Mouse (Mus musculus) forebrain, embryonic 11.5 days (tissue): ENCODE results near the gene Gramd2. TPM values are rescaled to one million over a fixed set of nuclear protein-coding genes. Genes with fewer than 3 reads are reported as not detected.

ENCODE experiments used
- ATAC-seq: fragments of 200-750 bp; cut with Nextera tagmentation; replicated peaks from 2 replicates; pipeline ENCODE4 v1.8.0; 2017; ENCODE audit warnings: moderate TSS enrichment; ENCODE audit not compliant: low FRiP score
- DNase-seq: peaks from one replicate; pipeline ENCODE4 v3.0.0-alpha.2; 2017; ENCODE audit warnings: low spot score
- H3K27ac ChIP-seq: fragments of 300-500 bp; sonication (generic); 2 replicates; pipeline ENCODE4 v1.5.1; 2014; ENCODE audit warnings: low read depth, low read length
- H3K27me3 ChIP-seq: fragments of 300-500 bp; sonication (generic); 2 replicates; pipeline ENCODE4 v1.6.1; 2014; ENCODE audit warnings: mild to moderate bottlenecking, low read length, mixed read lengths; ENCODE audit not compliant: control insufficient read depth, insufficient read depth
- H3K36me3 ChIP-seq: fragments of 300-500 bp; sonication (generic); 2 replicates; pipeline ENCODE4 v1.6.1; 2014; ENCODE audit warnings: mild to moderate bottlenecking, low read length, moderate library complexity, mixed read lengths; ENCODE audit not compliant: control insufficient read depth, insufficient read depth
- H3K4me1 ChIP-seq: fragments of 300-500 bp; sonication (generic); replicated peaks from 2 replicates; pipeline ENCODE4 v1.6.1; 2014; ENCODE audit warnings: low read length, mixed read lengths; ENCODE audit not compliant: control insufficient read depth, insufficient read depth
- H3K4me2 ChIP-seq: fragments of 300-500 bp; sonication (generic); 2 replicates; pipeline ENCODE4 v1.6.1; 2014; ENCODE audit warnings: low read depth, mild to moderate bottlenecking, low read length, moderate library complexity, mixed read lengths; ENCODE audit not compliant: severe bottlenecking
- H3K4me3 ChIP-seq: fragments of 300-500 bp; sonication (generic); 2 replicates; pipeline ENCODE4 v1.5.1; 2014; ENCODE audit warnings: low read depth, low read length
- H3K9ac ChIP-seq: fragments of 300-500 bp; sonication (generic); 2 replicates; pipeline ENCODE4 v1.6.1; 2014; ENCODE audit warnings: low read length
- H3K9me3 ChIP-seq: fragments of 300-500 bp; sonication (generic); 2 replicates; pipeline ENCODE4 v1.6.1; 2016; ENCODE audit warnings: low read length, mixed read lengths; ENCODE audit not compliant: control insufficient read depth
- WGBS: fragments of 180-500 bp; shearing (Covaris S2); extraction: QIAGEN DNeasy Blood & Tissue Kit; methylation state at CpG from one replicate; pipeline ENCODE4 v1.1.7; 2014; 5-methylcytosine and 5-hydroxymethylcytosine counted together
- polyA plus RNA-seq: library from polyadenylated mRNA; unstranded; fragments of >200 nt; fragmentation: Nextera tagmentation; extraction: Ambion mirVana; gene quantifications from 2 replicates; pipeline ENCODE4 v1.2.1, GENCODE M21; 2014

Gene Gramd2
- polyA plus RNA-seq, 1 experiment from 2014 or later, result 0.48 TPM

DNA sequence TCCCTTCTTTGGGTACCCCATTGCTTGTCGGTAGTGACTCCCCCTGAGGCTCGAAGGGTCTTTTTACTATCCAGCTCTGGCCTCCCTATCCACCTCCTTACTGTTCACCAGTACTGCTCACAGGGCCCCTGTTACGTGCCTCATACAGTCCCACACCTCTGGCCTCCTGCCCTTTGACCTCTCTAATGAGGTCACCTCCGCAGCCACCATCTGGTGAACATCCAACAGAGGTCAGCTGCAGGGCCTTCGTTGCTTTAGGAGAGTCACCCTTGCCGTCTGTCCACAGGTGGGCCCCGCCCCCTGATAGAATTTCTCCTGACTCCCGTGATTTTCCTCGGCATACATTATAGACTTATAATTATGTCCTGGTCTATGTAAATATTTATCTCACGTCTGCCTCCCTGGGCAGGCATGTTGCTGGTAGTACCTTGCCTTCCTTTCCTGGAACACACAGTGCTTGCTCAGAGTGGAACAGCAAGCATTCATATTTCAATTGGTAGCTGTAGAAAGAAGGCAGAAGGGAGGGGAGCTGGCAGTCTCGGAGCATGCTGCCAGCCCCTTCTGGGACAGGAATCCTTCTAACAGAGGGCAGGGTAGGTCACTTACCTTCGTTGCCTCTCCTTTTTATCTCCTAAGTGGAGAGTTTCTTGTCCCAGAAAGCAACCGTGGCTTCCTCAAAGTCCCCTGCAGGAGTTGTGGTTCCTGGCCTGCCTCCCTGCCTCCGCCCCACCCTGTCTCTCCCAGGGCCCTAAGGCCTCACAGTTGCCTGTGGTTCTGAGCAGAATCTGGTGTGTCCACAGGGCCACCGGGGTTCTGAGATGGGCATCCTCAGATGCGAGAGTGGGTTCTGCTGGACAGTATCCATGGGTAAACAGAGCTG, 14.9 kb downstream of the Gramd2 start:
- DNase-seq, result no peak

DNA sequence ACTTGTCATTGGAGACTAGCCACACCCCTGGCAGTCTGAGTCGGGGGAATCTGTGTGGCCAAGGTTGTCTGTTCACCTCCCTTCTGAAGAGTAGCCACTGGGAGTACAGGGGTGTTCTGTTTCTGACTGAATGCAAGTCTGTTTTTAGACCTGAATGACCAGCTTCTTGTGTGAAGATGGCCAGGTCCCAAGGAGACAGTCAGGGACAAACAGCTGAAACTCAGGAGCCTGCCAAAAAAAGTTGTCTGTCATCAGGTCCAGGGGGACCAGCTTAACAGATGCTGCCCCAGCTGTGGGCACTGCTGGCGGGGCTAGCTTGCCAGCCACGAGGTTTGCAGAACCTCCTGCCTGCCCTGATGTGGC, 15.5 kb downstream of the Gramd2 start:
- DNase-seq (no peak), ATAC-seq (no peak)
- Histone ChIP-seq H3K9me3 (no peaks in the 10 kb centered on the region), H3K36me3 (no peaks in the 10 kb centered on the region), H3K4me3 (no peak overlapping the region), H3K4me2 (no peak overlapping the region), H3K27ac (no peak overlapping the region), H3K27me3 (no peaks in the 10 kb centered on the region), H3K9ac (no peak overlapping the region), H3K4me1 (no peaks in the 10 kb centered on the region; the same call in 1 of the 2 replicates)
- WGBS, result 52% methylated on average over 3 of the region's 3 CpGs

More for the DNA sequence above, 14.9 kb downstream of the Gramd2 start:
- WGBS, result 64% methylated on average over 16 of the region's 16 CpGs
- Histone ChIP-seq H3K9ac (no peak overlapping the region), H3K27me3 (no peaks in the 10 kb centered on the region), H3K4me1 (no peaks in the 10 kb centered on the region; the same call in 1 of the 2 replicates), H3K4me2 (no peak overlapping the region), H3K36me3 (no peaks in the 10 kb centered on the region), H3K9me3 (no peaks in the 10 kb centered on the region), H3K27ac (no peak overlapping the region), H3K4me3 (no peak overlapping the region)
- no peak for ATAC-seq

DNA sequence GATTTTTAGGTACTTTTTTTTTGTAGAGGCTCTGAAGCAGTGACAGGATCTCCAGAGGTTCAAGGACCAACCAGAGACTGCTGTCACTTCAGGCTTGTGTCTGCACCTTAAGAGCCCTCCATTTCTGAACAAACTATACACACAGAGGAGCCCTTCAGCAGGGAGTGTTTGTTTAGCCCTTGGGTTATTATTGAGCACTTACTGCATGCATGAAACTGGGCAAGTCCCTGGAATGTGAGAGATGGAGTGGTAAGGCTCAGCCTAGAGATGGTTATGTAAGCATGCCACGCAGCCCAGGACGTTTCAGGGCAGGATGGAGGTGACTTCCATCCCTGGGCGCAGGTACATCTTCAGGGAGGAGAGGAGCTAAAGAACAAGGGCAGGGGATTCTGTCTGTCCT, 16.4 kb downstream of the Gramd2 start:
- H3K27ac ChIP-seq, result no peak overlapping the region
- DNase-seq (no peak), ATAC-seq (no peak)
- H3K36me3 ChIP-seq, result no peaks in the 10 kb centered on the region
- no peaks in the 10 kb centered on the region; the same call in 1 of the 2 replicates for H3K4me1 ChIP-seq
- H3K4me3 ChIP-seq, result no peak overlapping the region
- H3K4me2 ChIP-seq, result no peak overlapping the region
- H3K9ac ChIP-seq, result no peak overlapping the region
- H3K9me3 ChIP-seq, result no peaks in the 10 kb centered on the region
- H3K27me3 ChIP-seq, result no peaks in the 10 kb centered on the region
- WGBS, result 79% methylated on average over 3 of the region's 3 CpGs

DNA sequence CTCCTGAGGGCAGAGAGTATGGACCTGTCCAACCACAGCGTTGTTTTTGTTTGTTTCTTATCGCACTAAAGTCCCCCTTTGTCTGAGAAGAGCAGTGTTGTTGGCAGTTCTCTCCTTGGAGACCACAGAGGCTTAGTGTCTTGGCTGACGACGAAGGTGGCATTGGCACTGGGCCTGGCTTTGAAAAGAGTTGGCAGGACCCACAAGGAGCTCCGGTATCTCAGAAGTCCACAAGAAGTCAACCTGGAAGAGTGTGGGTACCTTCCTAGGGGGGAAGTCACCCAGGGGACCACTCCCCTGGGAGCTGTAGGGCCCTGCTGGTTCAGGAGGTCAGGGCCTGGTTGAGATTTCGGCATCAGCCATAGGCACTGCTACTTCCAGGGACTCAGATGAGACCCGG, 21.1 kb downstream of the Gramd2 start:
- H3K4me1 ChIP-seq, result no peaks in the 10 kb centered on the region
- H3K9me3 ChIP-seq, result no peaks in the 10 kb centered on the region
- no peak overlapping the region for H3K4me2 ChIP-seq
- no peak overlapping the region for H3K27ac ChIP-seq
- no peaks in the 10 kb centered on the region for H3K36me3 ChIP-seq
- no peaks in the 10 kb centered on the region for H3K27me3 ChIP-seq
- DNase-seq, result no peak
- WGBS, result 91% methylated on average over 7 of the region's 7 CpGs
- no peak for ATAC-seq
- no peak overlapping the region for H3K4me3 ChIP-seq
- H3K9ac ChIP-seq, result no peak overlapping the region

- ATAC-seq (no peak), DNase-seq (no peak)
- no peak overlapping the region for H3K4me3 ChIP-seq
- H3K9ac ChIP-seq, result no peak overlapping the region
- no peaks in the 10 kb centered on the region for H3K27me3 ChIP-seq
- no peaks in the 10 kb centered on the region for H3K9me3 ChIP-seq
- no peak overlapping the region for H3K4me2 ChIP-seq
- no peak overlapping the region for H3K27ac ChIP-seq
- H3K36me3 ChIP-seq, result no peaks in the 10 kb centered on the region
- no peaks in the 10 kb centered on the region for H3K4me1 ChIP-seq
- WGBS, result 72% methylated on average over 6 of the region's 6 CpGs
These were observed 23.2 kb downstream of the Gramd2 start for GRCm38 (mm10) chr9:59703099-59703498.

GRCm38 (mm10) chr9:59706850-59707825, 27.2 kb downstream of the Gramd2 start:
- H3K36me3 ChIP-seq, result no peaks in the 10 kb centered on the region
- DNase-seq, result no peak
- H3K9ac ChIP-seq, result no peak overlapping the region
- H3K4me2 ChIP-seq, result no peak overlapping the region
- no peaks in the 10 kb centered on the region for H3K27me3 ChIP-seq
- ATAC-seq, result no peak
- no peaks in the 10 kb centered on the region for H3K9me3 ChIP-seq
- H3K27ac ChIP-seq, result no peak overlapping the region
- H3K4me1 ChIP-seq, result no peaks in the 10 kb centered on the region
- 72% methylated on average over 10 of the region's 10 CpGs for WGBS
- H3K4me3 ChIP-seq, result no peak overlapping the region

GRCm38 (mm10) chr9:59709225-59709624, 29.3 kb downstream of the Gramd2 start:
- H3K27me3 ChIP-seq, result no peaks in the 10 kb centered on the region
- H3K36me3 ChIP-seq, result no peaks in the 10 kb centered on the region
- H3K4me1 ChIP-seq, result no peaks in the 10 kb centered on the region
- H3K9me3 ChIP-seq, result no peaks in the 10 kb centered on the region
- no peak overlapping the region for H3K4me3 ChIP-seq
- no peak overlapping the region for H3K4me2 ChIP-seq
- WGBS, result 85% methylated on average over 3 of the region's 3 CpGs
- no peak for ATAC-seq
- DNase-seq, result no peak
- H3K27ac ChIP-seq, result no peak overlapping the region
- no peak overlapping the region for H3K9ac ChIP-seq

- WGBS, result 77% methylated on average over 7 of the region's 7 CpGs
- no peaks in the 10 kb centered on the region for H3K9me3 ChIP-seq
- no peak overlapping the region for H3K9ac ChIP-seq
- DNase-seq (no peak), ATAC-seq (no peak)
- no peaks in the 10 kb centered on the region for H3K27me3 ChIP-seq
- no peaks in the 10 kb centered on the region for H3K36me3 ChIP-seq
- H3K4me2 ChIP-seq, result no peak overlapping the region
- no peak overlapping the region for H3K27ac ChIP-seq
- no peaks in the 10 kb centered on the region for H3K4me1 ChIP-seq
- H3K4me3 ChIP-seq, result no peak overlapping the region
These were observed 36.4 kb downstream of the Gramd2 start for GRCm38 (mm10) chr9:59716275-59716898.
